Mouse (Mus musculus) CH12.LX (cell line): Measurements from ENCODE around the gene Mesd. TPM values are rescaled to one million over a fixed set of nuclear protein-coding genes. Genes with fewer than 3 reads are reported as not detected.

Experiments
- DNase-seq: peaks from one replicate; pipeline ENCODE4 v3.0.0-alpha.2; 2013; ENCODE audit errors: extremely low read depth
- H3K27ac ChIP-seq: 2 replicates; pipeline ENCODE4 v1.5.1; 2012; ENCODE audit warnings: low read depth, mild to moderate bottlenecking, control low read depth, moderate library complexity; ENCODE audit not compliant: insufficient read depth
- H3K27me3 ChIP-seq: replicated peaks from 2 replicates; pipeline ENCODE3; 2012; ENCODE audit warnings: inconsistent platforms
- H3K36me3 ChIP-seq, 2 experiments: replicated peaks in 1 of 2; 2 replicates each; pipeline versions ENCODE3 to v1.6.1; 2012; ENCODE audit warnings: inconsistent platforms in 1 of 2, low read length in 1 of 2, mild to moderate bottlenecking in 1 of 2, mixed read lengths in 1 of 2, moderate library complexity in 1 of 2; ENCODE audit not compliant: control insufficient read depth in 1 of 2, insufficient read depth in 1 of 2
- H3K4me1 ChIP-seq, 2 experiments: 2 replicates each; pipeline ENCODE4 v1.6.1; 2012; ENCODE audit warnings: inconsistent platforms in 1 of 2, moderate library complexity in 1 of 2; ENCODE audit not compliant: insufficient read depth in 2 of 2, control insufficient read depth in 1 of 2
- H3K4me2 ChIP-seq: 2 replicates; pipeline ENCODE4 v1.6.1; 2012; ENCODE audit warnings: low read depth, mild to moderate bottlenecking, control low read depth; ENCODE audit not compliant: poor library complexity, insufficient read depth, severe bottlenecking
- H3K4me3 ChIP-seq, 3 experiments: fragments of 150-350 bp in 1 of 3; sonication (generic) in 1 of 3; replicated peaks in 1 of 3; 2 replicates each; pipeline versions ENCODE3 to v1.5.1; 2011 to 2012; ENCODE audit warnings: low read depth in 2 of 3, low read length in 2 of 3, mild to moderate bottlenecking in 2 of 3, moderate library complexity in 2 of 3, control low read depth in 1 of 3, improper control_type of control experiment in 1 of 3, inconsistent platforms in 1 of 3, mixed read lengths in 1 of 3; ENCODE audit not compliant: poor library complexity in 1 of 3
- H3K79me2 ChIP-seq: replicated peaks from 2 replicates; pipeline ENCODE4 v1.6.1; 2012; ENCODE audit warnings: mild to moderate bottlenecking, moderate library complexity; ENCODE audit not compliant: control insufficient read depth, poor library complexity, insufficient read depth, severe bottlenecking; ENCODE audit errors: extremely low read depth
- H3K9ac ChIP-seq: 2 replicates; pipeline ENCODE4 v1.6.1; 2012; ENCODE audit warnings: low read depth, mild to moderate bottlenecking, control low read depth, moderate library complexity; ENCODE audit not compliant: insufficient read depth
- H3K9me3 ChIP-seq: replicated peaks from 2 replicates; pipeline ENCODE3; 2012; ENCODE audit warnings: low read length, inconsistent platforms, mixed read lengths
- BHLHE40 ChIP-seq: IDR thresholded peaks from 2 replicates; pipeline ENCODE4 v1.6.1; 2011; ENCODE audit warnings: mild to moderate bottlenecking, low read depth, low read length, improper control_type of control experiment
- CHD1 ChIP-seq: IDR thresholded peaks from 2 replicates; pipeline ENCODE4 v1.6.1; 2012; ENCODE audit warnings: low read depth, low read length, improper control_type of control experiment, inconsistent platforms
- E2F4 ChIP-seq: IDR thresholded peaks from 2 replicates; pipeline ENCODE4 v1.6.1; 2011; ENCODE audit warnings: low read depth, low read length, improper control_type of control experiment; ENCODE audit not compliant: insufficient replicate concordance
- ELF1 ChIP-seq: IDR thresholded peaks from 2 replicates; pipeline ENCODE4 v1.6.1; 2014; ENCODE audit warnings: low read depth, mild to moderate bottlenecking, inconsistent platforms, low read length, improper control_type of control experiment
- EP300 ChIP-seq: IDR thresholded peaks from 2 replicates; pipeline ENCODE4 v1.6.1; 2011; ENCODE audit warnings: low read length, improper control_type of control experiment
- HCFC1 ChIP-seq: IDR thresholded peaks from 2 replicates; pipeline ENCODE4 v1.6.1; 2012; ENCODE audit warnings: low read depth, mild to moderate bottlenecking, inconsistent platforms, low read length, improper control_type of control experiment
- IRF4 ChIP-seq: IDR thresholded peaks from 2 replicates; pipeline ENCODE4 v1.6.1; 2014; ENCODE audit warnings: low read depth, mild to moderate bottlenecking, inconsistent platforms, low read length, improper control_type of control experiment
- KAT2A ChIP-seq: IDR thresholded peaks from 2 replicates; pipeline ENCODE4 v1.6.1; 2012; ENCODE audit warnings: low read length, improper control_type of control experiment, inconsistent platforms; ENCODE audit not compliant: insufficient replicate concordance
- MAX ChIP-seq: IDR thresholded peaks from 2 replicates; pipeline ENCODE4 v1.6.1; 2011; ENCODE audit warnings: low read length, improper control_type of control experiment
- MXI1 ChIP-seq: IDR thresholded peaks from 2 replicates; pipeline ENCODE4 v1.6.1; 2011; ENCODE audit warnings: mild to moderate bottlenecking, low read depth, low read length, improper control_type of control experiment
- MYC ChIP-seq: IDR thresholded peaks from 2 replicates; pipeline ENCODE4 v1.6.1; 2011; ENCODE audit warnings: low read depth, mild to moderate bottlenecking, improper control_type of control experiment, low read length
- NELFE ChIP-seq: IDR thresholded peaks from 2 replicates; pipeline ENCODE4 v1.6.1; 2011; ENCODE audit warnings: low read depth, low read length, improper control_type of control experiment
- PAX5 ChIP-seq: IDR thresholded peaks from 2 replicates; pipeline ENCODE4 v1.6.1; 2012; ENCODE audit warnings: low read length, inconsistent platforms, mixed read lengths
- POLR2AphosphoS2 ChIP-seq: IDR thresholded peaks from 2 replicates; pipeline ENCODE4 v1.6.1; 2011; ENCODE audit warnings: low read depth, low read length, improper control_type of control experiment
- RCOR1 ChIP-seq: conservative IDR thresholded peaks from 2 replicates; pipeline ENCODE4 v1.6.1; 2012; ENCODE audit warnings: low read depth, mild to moderate bottlenecking, inconsistent platforms, low read length, improper control_type of control experiment
- SIN3A ChIP-seq: IDR thresholded peaks from 2 replicates; pipeline ENCODE4 v1.6.1; 2012; ENCODE audit warnings: low read length, improper control_type of control experiment, inconsistent platforms
- UBTF ChIP-seq: IDR thresholded peaks from 2 replicates; pipeline ENCODE4 v1.6.1; 2012; ENCODE audit warnings: low read depth, mild to moderate bottlenecking, inconsistent platforms, low read length, improper control_type of control experiment, moderate library complexity
- USF2 ChIP-seq: conservative IDR thresholded peaks from 2 replicates; pipeline ENCODE4 v1.6.1; 2011; ENCODE audit warnings: low read depth, low read length, improper control_type of control experiment
- ZKSCAN1 ChIP-seq: IDR thresholded peaks from 2 replicates; pipeline ENCODE4 v1.6.1; 2012; ENCODE audit warnings: low read depth, inconsistent platforms, low read length, improper control_type of control experiment, borderline replicate concordance
- ZMIZ1 ChIP-seq: IDR thresholded peaks from 2 replicates; pipeline ENCODE4 v1.6.1; 2012; ENCODE audit warnings: low read depth, mild to moderate bottlenecking, inconsistent platforms, low read length, improper control_type of control experiment
- dilution Hi-C: fragments of 300-500 bp; cut with MboI; formaldehyde crosslinking; loops from 2 replicates; pipeline ENCODE4 v1.14.3; 2020; ENCODE audit warnings: low sequenced_read_pairs; ENCODE audit not compliant: extremely low pct_unique_long_range_greater_than_20kb, extremely low pct_ligation_motif_present
- in situ Hi-C: fragments of 300-500 bp; cut with MboI; formaldehyde crosslinking; loops from 3 replicates; pipeline ENCODE4 v1.14.3; 2019; ENCODE audit warnings: low sequenced_read_pairs, low pct_ligation_motif_present, low pct_unique_long_range_greater_than_20kb, mixed read lengths
- polyA plus RNA-seq: library from polyadenylated mRNA; unstranded; fragments of >175 nt; gene quantifications from 2 replicates; pipeline ENCODE4 v1.2.1, GENCODE M21; 2012; ENCODE audit warnings: low read depth; ENCODE audit not compliant: insufficient read length
- total RNA-seq, 2 experiments: library from RNA; depleted of rRNA; stranded (reverse); fragments of 300-350 nt in 1 of 2; fragments of >200 nt in 1 of 2; gene quantifications; 2 replicates each; pipeline ENCODE4 v1.2.3; 2012 to 2014

Gene Mesd
- total and polyA plus RNA-seq, 3 experiments: 33.4 to 67.6 (median 40.6) TPM

- H3K4me3 ChIP-seq: no peak overlapping the region
- dilution Hi-C loops (no loop called here), in situ Hi-C loops (no loop called here)
- TF ChIP-seq PAX5: no peak
- no peak for TF ChIP-seq HCFC1
- TF ChIP-seq MXI1: no peak
- TF ChIP-seq E2F4: no peak
- TF ChIP-seq ELF1: no peak
- no peak for TF ChIP-seq USF2
- no peak for TF ChIP-seq SIN3A
- TF ChIP-seq NELFE: no peak
- no peak for TF ChIP-seq MYC
- TF ChIP-seq ZMIZ1: no peak
- no peak for TF ChIP-seq EP300
- TF ChIP-seq IRF4: no peak
- no peak for TF ChIP-seq POLR2AphosphoS2
- no peak overlapping the region for H3K4me2 ChIP-seq
- H3K9ac ChIP-seq: no peak overlapping the region
- no peaks in the 10 kb centered on the region for H3K9me3 ChIP-seq
- no peak overlapping the region for H3K27ac ChIP-seq
- no peak for DNase-seq
- no peaks in the 10 kb centered on the region for H3K36me3 ChIP-seq
- H3K4me1 ChIP-seq: no peaks in the 10 kb centered on the region
- no peaks in the 10 kb centered on the region for H3K79me2 ChIP-seq
- H3K27me3 ChIP-seq: peaks cover 2% of the 10 kb centered on the region
These were observed 36.0 kb downstream of the Mesd start for GRCm38 (mm10) chr7:83920241-83920640.

- no peak overlapping the region for H3K9ac ChIP-seq
- H3K79me2 ChIP-seq: no peaks in the 10 kb centered on the region
- dilution Hi-C loops: no loop called here
- H3K4me2 ChIP-seq: no peak overlapping the region
- in situ Hi-C loops: no loop called here
- H3K36me3 ChIP-seq: no peaks in the 10 kb centered on the region
- no peak overlapping the region for H3K4me3 ChIP-seq
- no peak overlapping the region for H3K27ac ChIP-seq
- H3K27me3 ChIP-seq: peaks cover 2% of the 10 kb centered on the region
- TF ChIP-seq NELFE: no peak
- TF ChIP-seq HCFC1: no peak
- TF ChIP-seq RCOR1: no peak
- TF ChIP-seq ZMIZ1: no peak
- TF ChIP-seq MAX: no peak
- no peak for TF ChIP-seq BHLHE40
- no peak for TF ChIP-seq E2F4
- TF ChIP-seq ZKSCAN1: no peak
- TF ChIP-seq KAT2A: no peak
- no peak for TF ChIP-seq UBTF
- TF ChIP-seq PAX5: no peak
- no peak for TF ChIP-seq MXI1
- TF ChIP-seq CHD1: no peak
- TF ChIP-seq, all 38 proteins: peak for 0
- DNase-seq: no peak
- Histone ChIP-seq H3K9me3 (no peaks in the 10 kb centered on the region), H3K4me1 (no peaks in the 10 kb centered on the region)
These were observed 37.4 kb downstream of the Mesd start for GRCm38 (mm10) chr7:83921637-83922036.
